Mouse (Mus musculus) forebrain, embryonic 10.5 days (tissue): Measurements from ENCODE around the gene Erg. TPM values are rescaled to one million over a fixed set of nuclear protein-coding genes. Genes with fewer than 3 reads are reported as not detected.
A peak's percentile ranks its signal among the peaks of the same experiment; 100 is the strongest.

Experiments used
- DNase-seq: peaks from one replicate; pipeline ENCODE4 v3.0.0-alpha.2; 2017; ENCODE audit warnings: low spot score; ENCODE audit errors: extremely low spot score
- H3K27ac ChIP-seq: fragments of 300-500 bp; sonication (generic); 2 replicates; pipeline ENCODE4 v1.5.1; 2016; ENCODE audit warnings: mild to moderate bottlenecking
- H3K27me3 ChIP-seq: fragments of 300-500 bp; sonication (generic); 2 replicates; pipeline ENCODE4 v1.6.1; 2016; ENCODE audit warnings: mild to moderate bottlenecking; ENCODE audit not compliant: poor library complexity, severe bottlenecking
- H3K36me3 ChIP-seq: fragments of 300-500 bp; sonication (generic); replicated peaks from 2 replicates; pipeline ENCODE4 v1.6.1; 2016; ENCODE audit warnings: mild to moderate bottlenecking, moderate library complexity
- H3K4me1 ChIP-seq: fragments of 300-500 bp; sonication (generic); 2 replicates; pipeline ENCODE4 v1.6.1; 2016
- H3K4me3 ChIP-seq: fragments of 300-500 bp; sonication (generic); 2 replicates; pipeline ENCODE4 v1.5.1; 2016; ENCODE audit warnings: mild to moderate bottlenecking, moderate library complexity
- H3K9me3 ChIP-seq: fragments of 300-500 bp; sonication (generic); 2 replicates; pipeline ENCODE4 v1.6.1; 2016; ENCODE audit warnings: mild to moderate bottlenecking, moderate library complexity
- WGBS: fragments of 180-500 bp; shearing (Covaris S2); methylation state at CpG from one replicate; pipeline ENCODE4 v1.1.7; 2016; 5-methylcytosine and 5-hydroxymethylcytosine counted together
- polyA plus RNA-seq: library from polyadenylated mRNA; unstranded; fragments of >200 nt; fragmentation: Nextera tagmentation; extraction: Ambion mirVana; gene quantifications from 2 replicates; pipeline ENCODE4 v1.2.1, GENCODE M21; 2016

Gene Erg
- polyA plus RNA-seq, 1 experiment from 2014 or later: 1.9 TPM

GRCm38 (mm10) chr16:95570616-95571015 is 15.8 kb downstream of the Erg start:
- peak; percentile 47 for DNase-seq
- no peaks in the 10 kb centered on the region for H3K27me3 ChIP-seq
- WGBS: 13% methylated on average over 1 of the region's 1 CpGs
- no peaks in the 10 kb centered on the region for H3K36me3 ChIP-seq
- no peaks in the 10 kb centered on the region for H3K9me3 ChIP-seq
- no peak overlapping the region for H3K4me3 ChIP-seq
- H3K27ac ChIP-seq: no peak overlapping the region
- peaks cover 6% of the 10 kb centered on the region; the same call in 1 of the 2 replicates for H3K4me1 ChIP-seq

GRCm38 (mm10) chr16:95556834-95557233 is 29.6 kb downstream of the Erg start:
- Histone ChIP-seq H3K4me3 (no peak overlapping the region), H3K9me3 (no peaks in the 10 kb centered on the region), H3K27ac (no peak overlapping the region), H3K27me3 (no peaks in the 10 kb centered on the region), H3K4me1 (peaks cover 2% of the 10 kb centered on the region; the same call in 1 of the 2 replicates), H3K36me3 (no peaks in the 10 kb centered on the region)
- DNase-seq: no peak
- WGBS: 78% methylated on average over 4 of the region's 4 CpGs

GRCm38 (mm10) chr16:95553136-95553535 is 33.3 kb downstream of the Erg start:
- WGBS: 90% methylated on average over 2 of the region's 2 CpGs
- no peaks in the 10 kb centered on the region for H3K27me3 ChIP-seq
- H3K27ac ChIP-seq: no peak overlapping the region
- DNase-seq: no peak
- H3K4me3 ChIP-seq: no peak overlapping the region
- H3K36me3 ChIP-seq: no peaks in the 10 kb centered on the region
- H3K9me3 ChIP-seq: no peaks in the 10 kb centered on the region
- peaks cover 9% of the 10 kb centered on the region; the same call in 1 of the 2 replicates for H3K4me1 ChIP-seq

- no peaks in the 10 kb centered on the region for H3K27me3 ChIP-seq
- 89% methylated on average over 16 of the region's 16 CpGs for WGBS
- H3K27ac ChIP-seq: no peak overlapping the region
- no peak for DNase-seq
- H3K4me3 ChIP-seq: no peak overlapping the region
- no peaks in the 10 kb centered on the region for H3K36me3 ChIP-seq
- H3K9me3 ChIP-seq: no peaks in the 10 kb centered on the region
- H3K4me1 ChIP-seq: peaks cover 9% of the 10 kb centered on the region; the same call in 1 of the 2 replicates
Measured at GRCm38 (mm10) chr16:95552495-95552894, 33.9 kb downstream of the Erg start.

GRCm38 (mm10) chr16:95550496-95550895 is 35.9 kb downstream of the Erg start:
- H3K27ac ChIP-seq: no peak overlapping the region; the same call in 1 of the 2 replicates
- H3K36me3 ChIP-seq: no peaks in the 10 kb centered on the region
- WGBS: 87% methylated on average over 5 of the region's 5 CpGs
- DNase-seq: no peak
- H3K4me1 ChIP-seq: peaks cover 7% of the 10 kb centered on the region; the same call in 1 of the 2 replicates
- H3K4me3 ChIP-seq: no peak overlapping the region
- H3K9me3 ChIP-seq: no peaks in the 10 kb centered on the region
- no peaks in the 10 kb centered on the region for H3K27me3 ChIP-seq

GRCm38 (mm10) chr16:95544753-95545152 is 41.6 kb downstream of the Erg start:
- no peak overlapping the region for H3K4me3 ChIP-seq
- H3K36me3 ChIP-seq: no peaks in the 10 kb centered on the region
- 0 out of 2 replicates have a peak, but pooled peaks cover under 1% of the 10 kb centered on the region for H3K4me1 ChIP-seq
- H3K27me3 ChIP-seq: no peaks in the 10 kb centered on the region
- H3K9me3 ChIP-seq: no peaks in the 10 kb centered on the region
- 88% methylated on average over 5 of the region's 5 CpGs for WGBS
- no peak overlapping the region for H3K27ac ChIP-seq
- no peak for DNase-seq

GRCm38 (mm10) chr16:95543471-95543870 is 42.9 kb downstream of the Erg start:
- H3K27ac ChIP-seq: no peak overlapping the region
- H3K4me1 ChIP-seq: no peaks in the 10 kb centered on the region
- H3K36me3 ChIP-seq: no peaks in the 10 kb centered on the region
- H3K27me3 ChIP-seq: no peaks in the 10 kb centered on the region
- DNase-seq: no peak
- 93% methylated on average over 12 of the region's 12 CpGs for WGBS
- no peaks in the 10 kb centered on the region for H3K9me3 ChIP-seq
- no peak overlapping the region for H3K4me3 ChIP-seq

- Histone ChIP-seq H3K27me3 (no peaks in the 10 kb centered on the region), H3K9me3 (no peaks in the 10 kb centered on the region), H3K4me1 (no peaks in the 10 kb centered on the region), H3K4me3 (no peak overlapping the region), H3K27ac (no peak overlapping the region), H3K36me3 (no peaks in the 10 kb centered on the region)
- DNase-seq: no peak
- whole genome bisulfite sequencing: 86% methylated on average over 3 of the region's 3 CpGs
Measured at GRCm38 (mm10) chr16:95535151-95535550, 51.2 kb downstream of the Erg start.

GRCm38 (mm10) chr16:95532387-95533077 is 53.9 kb downstream of the Erg start:
- H3K4me3 ChIP-seq: no peak overlapping the region
- no peaks in the 10 kb centered on the region for H3K9me3 ChIP-seq
- no peak overlapping the region for H3K27ac ChIP-seq
- DNase-seq: no peak
- WGBS: 91% methylated on average over 13 of the region's 13 CpGs
- H3K27me3 ChIP-seq: no peaks in the 10 kb centered on the region
- H3K4me1 ChIP-seq: no peaks in the 10 kb centered on the region
- H3K36me3 ChIP-seq: no peaks in the 10 kb centered on the region

- DNase-seq: no peak
Measured at GRCm38 (mm10) chr16:95527561-95527960, 58.8 kb downstream of the Erg start.

GRCm38 (mm10) chr16:95519520-95519919 is 66.9 kb downstream of the Erg start:
- Histone ChIP-seq H3K4me1 (peaks cover 8% of the 10 kb centered on the region), H3K9me3 (no peaks in the 10 kb centered on the region), H3K36me3 (no peaks in the 10 kb centered on the region), H3K4me3 (no peak overlapping the region), H3K27me3 (no peaks in the 10 kb centered on the region), H3K27ac (no peak overlapping the region)
- WGBS: 88% methylated on average over 8 of the region's 8 CpGs
- DNase-seq: no peak

More at GRCm38 (mm10) chr16:95527561-95527960, 58.8 kb downstream of the Erg start:
- Histone ChIP-seq H3K27me3 (no peaks in the 10 kb centered on the region), H3K4me1 (no peaks in the 10 kb centered on the region), H3K9me3 (no peaks in the 10 kb centered on the region), H3K36me3 (no peaks in the 10 kb centered on the region), H3K27ac (no peak overlapping the region), H3K4me3 (no peak overlapping the region)
- 87% methylated on average over 2 of the region's 2 CpGs for WGBS

GRCm38 (mm10) chr16:95506051-95506450 is 80.3 kb downstream of the Erg start:
- Histone ChIP-seq H3K4me3 (no peak overlapping the region), H3K27me3 (no peaks in the 10 kb centered on the region), H3K27ac (no peak overlapping the region), H3K36me3 (no peaks in the 10 kb centered on the region), H3K4me1 (no peaks in the 10 kb centered on the region), H3K9me3 (no peaks in the 10 kb centered on the region)
- no peak for DNase-seq
- 71% methylated on average over 2 of the region's 2 CpGs for WGBS

- 89% methylated on average over 10 of the region's 10 CpGs for WGBS
- H3K36me3 ChIP-seq: no peaks in the 10 kb centered on the region
- H3K4me3 ChIP-seq: no peak overlapping the region
- H3K27me3 ChIP-seq: no peaks in the 10 kb centered on the region
- no peak for DNase-seq
- no peak overlapping the region for H3K27ac ChIP-seq
- no peaks in the 10 kb centered on the region for H3K9me3 ChIP-seq
- H3K4me1 ChIP-seq: no peaks in the 10 kb centered on the region
Measured at GRCm38 (mm10) chr16:95496582-95497300, 89.7 kb downstream of the Erg start.
